Mouse (Mus musculus) spleen, adult 2 months (tissue): ENCODE data around the gene Saa2. TPM values are rescaled to one million over a fixed set of nuclear protein-coding genes. Genes with fewer than 3 reads are reported as not detected.

Source experiments
- DNase-seq, 2 experiments: peaks; one replicate each; pipeline versions ENCODE4 v3.0.0 to v3.0.0-alpha.2; 2012 to 2021; ENCODE audit warnings: low spot score in 2 of 2, low read depth in 1 of 2
- H3K27ac ChIP-seq: fragments of 200-500 bp; 2 replicates; pipeline ENCODE4 v1.5.1; 2012; ENCODE audit warnings: low read length, inconsistent platforms; ENCODE audit not compliant: insufficient read depth
- H3K27me3 ChIP-seq: fragments of 200-500 bp; 2 replicates; pipeline ENCODE4 v1.6.1; 2012; ENCODE audit warnings: mild to moderate bottlenecking, moderate library complexity, low read length, inconsistent platforms; ENCODE audit not compliant: control insufficient read depth, insufficient read depth
- H3K36me3 ChIP-seq: fragments of 200-500 bp; 2 replicates; pipeline ENCODE4 v1.6.1; 2012; ENCODE audit warnings: mild to moderate bottlenecking, low read length, inconsistent platforms; ENCODE audit not compliant: control insufficient read depth, insufficient read depth
- H3K4me1 ChIP-seq: fragments of 200-500 bp; 2 replicates; pipeline ENCODE4 v1.6.1; 2011; ENCODE audit warnings: inconsistent platforms; ENCODE audit not compliant: control insufficient read depth, insufficient read depth, insufficient read length
- H3K4me3 ChIP-seq: fragments of 200-500 bp; 2 replicates; pipeline ENCODE4 v1.5.1; 2011; ENCODE audit warnings: mild to moderate bottlenecking, inconsistent platforms; ENCODE audit not compliant: insufficient read depth, insufficient read length; ENCODE audit errors: extremely low read depth
- CTCF ChIP-seq: fragments of 200-500 bp; IDR thresholded peaks from 2 replicates; pipeline ENCODE4 v1.5.1; 2011; ENCODE audit warnings: mild to moderate bottlenecking, inconsistent platforms; ENCODE audit not compliant: insufficient read depth, insufficient read length, insufficient replicate concordance; ENCODE audit errors: extremely low read depth
- POLR2A ChIP-seq: fragments of 200-500 bp; IDR thresholded peaks from 2 replicates; pipeline ENCODE4 v1.6.1; 2011; ENCODE audit warnings: low read depth, low read length, inconsistent platforms
- WGBS: fragments of 180-500 bp; shearing (Covaris S2); methylation state at CpG from one replicate; pipeline ENCODE4 v1.1.7; 2018; 5-methylcytosine and 5-hydroxymethylcytosine counted together
- polyA plus RNA-seq: library from polyadenylated mRNA; depleted of rRNA; stranded (reverse); fragments of >200 nt; gene quantifications from 2 replicates; pipeline ENCODE4 v1.2.3, GENCODE M21; 2012

Saa2 gene
- polyA plus RNA-seq, 1 experiment = not detected

DNA sequence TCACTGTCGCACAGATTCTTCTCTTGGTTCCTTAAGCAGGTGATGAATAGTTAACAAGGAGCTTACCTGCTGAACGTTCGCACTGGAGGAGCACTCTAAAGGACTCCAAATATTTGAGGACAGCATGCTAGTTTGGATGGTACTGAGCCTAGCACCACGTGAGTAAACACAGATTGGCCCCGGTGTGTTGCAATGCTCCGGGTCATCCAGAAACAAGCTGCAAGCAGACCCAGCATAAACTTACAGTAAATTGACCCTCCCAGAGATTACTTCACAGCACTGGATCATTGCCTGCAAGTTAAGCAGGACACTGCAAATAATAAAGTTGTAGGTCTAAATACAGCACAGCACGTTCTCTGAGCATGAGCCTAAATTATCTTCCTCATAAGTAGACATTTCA, 32.1 kb upstream of the Saa2 start:
- Histone ChIP-seq H3K4me1 (peaks cover 5% of the 10 kb centered on the region; the same call in 1 of the 2 replicates), H3K36me3 (no peaks in the 10 kb centered on the region), H3K4me3 (no peak overlapping the region), H3K27ac (no peak overlapping the region), H3K27me3 (no peaks in the 10 kb centered on the region; the same call in 1 of the 2 replicates)
- no peak for DNase-seq
- 76% methylated on average over 7 of the region's 7 CpGs for WGBS
- TF ChIP-seq CTCF (no peak), POLR2A (no peak)

DNA sequence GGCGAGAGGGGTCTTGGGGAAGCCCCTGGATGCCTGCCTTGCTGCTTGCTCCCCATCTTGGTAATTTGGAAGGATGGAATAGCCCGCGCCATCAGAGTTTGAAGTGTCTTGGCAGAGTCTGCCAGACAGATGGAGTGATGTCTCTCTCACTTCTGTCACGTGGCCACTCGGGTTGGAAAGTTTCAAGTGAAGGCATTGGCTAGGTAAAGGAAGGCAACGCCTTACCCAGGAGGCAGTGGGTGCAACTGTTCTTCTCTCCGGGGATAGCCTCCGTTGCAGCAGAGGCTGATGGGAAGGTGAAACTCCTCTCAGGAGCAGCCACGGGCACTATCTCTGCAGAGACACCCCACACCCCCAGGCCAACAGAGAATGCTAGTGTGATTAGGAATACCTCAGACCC, 31.1 kb upstream of the Saa2 start:
- Histone ChIP-seq H3K27ac (no peak overlapping the region), H3K4me3 (no peak overlapping the region), H3K27me3 (no peaks in the 10 kb centered on the region; the same call in 1 of the 2 replicates), H3K4me1 (peaks cover 5% of the 10 kb centered on the region; the same call in 1 of the 2 replicates), H3K36me3 (no peaks in the 10 kb centered on the region)
- 71% methylated on average over 9 of the region's 9 CpGs for WGBS
- TF ChIP-seq POLR2A = no peak
- TF ChIP-seq CTCF = no peak
- DNase-seq = no peak

DNA sequence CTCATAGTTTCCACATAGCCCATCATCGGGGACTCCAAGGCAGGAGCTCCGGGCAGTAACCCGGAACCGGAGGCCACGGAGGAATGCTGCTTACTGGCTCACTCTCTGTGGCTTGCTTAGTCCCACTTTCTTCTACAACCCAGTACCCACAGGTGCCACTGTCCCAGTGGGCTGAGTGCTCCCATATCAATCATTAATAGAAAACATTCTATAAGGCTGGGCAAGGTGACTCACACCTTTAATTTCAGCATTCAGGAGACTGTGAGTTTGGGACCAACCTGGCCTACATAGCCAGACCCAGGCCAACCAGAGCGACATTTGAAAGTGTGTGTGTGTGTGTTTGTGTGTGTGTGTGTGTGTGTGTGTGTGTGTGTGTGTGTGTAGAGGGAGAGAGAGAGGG, 28.2 kb upstream of the Saa2 start:
- Histone ChIP-seq H3K4me1 (peaks cover 5% of the 10 kb centered on the region; the same call in 1 of the 2 replicates), H3K27ac (no peak overlapping the region), H3K36me3 (no peaks in the 10 kb centered on the region), H3K27me3 (no peaks in the 10 kb centered on the region; the same call in 1 of the 2 replicates), H3K4me3 (no peak overlapping the region)
- TF ChIP-seq POLR2A (no peak), CTCF (no peak)
- no peak for DNase-seq
- 93% methylated on average over 6 of the region's 6 CpGs for WGBS

- no peak for DNase-seq
- Histone ChIP-seq H3K4me3 (no peak overlapping the region), H3K4me1 (peaks cover 5% of the 10 kb centered on the region; the same call in 1 of the 2 replicates), H3K27ac (no peak overlapping the region), H3K36me3 (no peaks in the 10 kb centered on the region), H3K27me3 (no peaks in the 10 kb centered on the region; the same call in 1 of the 2 replicates)
- 78% methylated on average over 3 of the region's 3 CpGs for WGBS
- TF ChIP-seq CTCF = no peak
- TF ChIP-seq POLR2A = no peak
Observed at GRCm38 (mm10) chr7:46723849-46724248, 27.7 kb upstream of the Saa2 start.

- WGBS = 54% methylated on average over 5 of the region's 5 CpGs
- DNase-seq = no peak
- Histone ChIP-seq H3K4me3 (no peak overlapping the region), H3K4me1 (peaks cover 5% of the 10 kb centered on the region; the same call in 1 of the 2 replicates), H3K27me3 (no peaks in the 10 kb centered on the region; the same call in 1 of the 2 replicates), H3K27ac (no peak overlapping the region), H3K36me3 (no peaks in the 10 kb centered on the region)
- TF ChIP-seq CTCF = no peak
- no peak for TF ChIP-seq POLR2A
Observed at GRCm38 (mm10) chr7:46724396-46724795, 27.2 kb upstream of the Saa2 start.

- WGBS = 87% methylated on average over 1 of the region's 1 CpGs
- no peak for DNase-seq
Observed at GRCm38 (mm10) chr7:46727584-46727983, 24.0 kb upstream of the Saa2 start.

DNA sequence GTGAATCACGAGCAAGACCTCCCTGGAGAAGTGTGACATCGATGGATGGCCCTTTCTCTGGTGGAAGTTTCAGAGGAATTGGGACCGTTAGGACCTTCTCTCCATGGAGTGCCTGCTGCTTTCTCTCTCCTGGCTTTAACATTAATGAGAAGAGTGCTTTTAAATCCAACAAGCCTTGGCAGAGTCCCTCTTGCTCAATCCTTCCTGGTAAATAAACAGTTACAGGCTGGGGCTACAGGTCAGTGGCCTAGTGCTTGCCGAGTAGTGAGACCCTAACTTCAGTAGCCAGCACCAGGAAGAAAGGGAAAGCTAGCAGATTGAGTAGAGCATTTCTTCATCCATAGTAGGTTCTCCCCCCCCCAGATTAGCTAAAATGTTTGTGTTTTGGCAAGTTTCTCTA, 19.1 kb upstream of the Saa2 start, which contains the start of gene Saa4:
Saa4 (minus strand) TSS at position 146 of the 400 bp plus-strand sequence.
- no peak for TF ChIP-seq CTCF
- no peak for TF ChIP-seq POLR2A
- WGBS = 91% methylated on average over 4 of the region's 4 CpGs
- H3K36me3 ChIP-seq = no peaks in the 10 kb centered on the region
- H3K4me3 ChIP-seq = no peak within 1 kb of the TSS
- H3K27me3 ChIP-seq = no peaks in the 10 kb centered on the region
- no peaks in the 10 kb centered on the region for H3K4me1 ChIP-seq
- DNase-seq = no peak
- no peak within 1 kb of the TSS for H3K27ac ChIP-seq

More at GRCm38 (mm10) chr7:46727584-46727983, 24.0 kb upstream of the Saa2 start:
- Histone ChIP-seq H3K4me3 (no peak overlapping the region), H3K27ac (no peak overlapping the region), H3K27me3 (no peaks in the 10 kb centered on the region; the same call in 1 of the 2 replicates), H3K4me1 (peaks cover 5% of the 10 kb centered on the region; the same call in 1 of the 2 replicates), H3K36me3 (no peaks in the 10 kb centered on the region)
- TF ChIP-seq CTCF (no peak), POLR2A (no peak)
